Mouse (Mus musculus) liver, embryonic 12.5 days (tissue): ENCODE measurements at regions not wholly inside any gene's neighbourhood (a gene's known extent, or its start where the extent isn't known, plus 50 kb on each side); places are given as distances from the start of the nearest gene placed in this dataset.
"Not testable (repeated sequence)": the region's sequence is repeated elsewhere in the genome, so short reads cannot be mapped to it uniquely, and the experiment has no call there.

Experiments
- ATAC-seq: fragments of 200-750 bp; cut with Nextera tagmentation; 2 replicates; pipeline ENCODE4 v1.8.0; 2017; ENCODE audit warnings: moderate number of reproducible peaks, mild to moderate bottlenecking, moderate library complexity
- H3K27ac ChIP-seq: fragments of 300-500 bp; sonication (generic); 2 replicates; pipeline ENCODE4 v1.5.1; 2016; ENCODE audit warnings: mild to moderate bottlenecking
- H3K27me3 ChIP-seq: fragments of 300-500 bp; sonication (generic); replicated peaks from 2 replicates; pipeline ENCODE4 v1.6.1; 2016; ENCODE audit warnings: mild to moderate bottlenecking, moderate library complexity
- H3K36me3 ChIP-seq: fragments of 300-500 bp; sonication (generic); 2 replicates; pipeline ENCODE4 v1.6.1; 2016; ENCODE audit warnings: mild to moderate bottlenecking, moderate library complexity
- H3K4me1 ChIP-seq: fragments of 300-500 bp; sonication (generic); 2 replicates; pipeline ENCODE4 v1.6.1; 2016
- H3K4me2 ChIP-seq: fragments of 300-500 bp; sonication (generic); 2 replicates; pipeline ENCODE4 v1.6.1; 2016; ENCODE audit warnings: mild to moderate bottlenecking, moderate library complexity
- H3K4me3 ChIP-seq: fragments of 300-500 bp; sonication (generic); 2 replicates; pipeline ENCODE4 v1.5.1; 2016; ENCODE audit warnings: mild to moderate bottlenecking, moderate library complexity
- H3K9ac ChIP-seq: fragments of 300-500 bp; sonication (generic); 2 replicates; pipeline ENCODE4 v1.6.1; 2016; ENCODE audit warnings: mild to moderate bottlenecking, moderate library complexity
- H3K9me3 ChIP-seq: fragments of 300-500 bp; sonication (generic); replicated peaks from 2 replicates; pipeline ENCODE4 v1.6.1; 2016; ENCODE audit warnings: mild to moderate bottlenecking, moderate library complexity
- WGBS: fragments of 180-500 bp; shearing (Covaris S2); methylation state at CpG from one replicate; pipeline ENCODE4 v1.1.7; 2016; ENCODE audit not compliant: insufficient replicate concordance; 5-methylcytosine and 5-hydroxymethylcytosine counted together

DNA sequence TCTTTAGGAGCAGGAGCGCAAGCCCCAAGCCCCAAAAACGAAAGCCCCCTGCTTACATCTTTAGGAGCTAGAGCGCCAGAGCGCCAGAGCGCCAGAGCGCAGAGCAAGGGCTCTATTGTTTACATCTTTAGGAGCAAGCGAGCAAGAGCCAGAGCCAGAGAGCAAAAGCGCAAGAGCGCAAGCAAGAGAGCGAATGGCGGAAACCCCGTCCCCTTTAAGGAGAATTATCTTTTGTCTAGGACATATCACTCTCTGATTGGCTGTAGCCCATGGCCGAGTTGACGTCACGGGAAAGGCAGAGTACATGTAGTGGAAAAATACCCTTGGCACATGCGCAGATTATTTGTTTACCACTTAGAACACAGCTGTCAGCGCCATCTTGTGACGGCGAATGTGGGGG, 269.7 kb upstream of the Smim15 start:
- not testable (repeated sequence) for H3K4me2 ChIP-seq, H3K9me3 ChIP-seq, H3K4me1 ChIP-seq, H3K27me3 ChIP-seq, H3K4me3 ChIP-seq, ATAC-seq, H3K27ac ChIP-seq, H3K9ac ChIP-seq, H3K36me3 ChIP-seq
- 92% methylated on average over 19 of the region's 19 CpGs for WGBS

DNA sequence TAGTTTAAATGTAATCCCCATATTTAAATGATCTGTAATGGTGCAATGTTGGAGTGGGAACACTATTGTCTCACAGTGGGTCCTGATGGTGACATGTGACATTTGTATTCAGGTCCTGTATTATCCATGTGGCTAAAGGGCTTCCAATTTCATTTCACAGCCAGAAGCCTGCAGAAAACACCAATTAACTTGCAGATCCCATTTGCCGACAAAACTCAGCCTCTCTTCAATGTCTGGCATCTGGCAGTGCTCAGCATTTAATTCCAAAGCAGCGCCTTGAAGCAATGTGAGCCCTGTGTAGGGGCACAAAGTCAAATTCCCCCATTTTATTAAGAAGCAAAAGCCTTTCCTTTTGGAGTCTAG, 277.0 kb upstream of the Smim15 start:
- ATAC-seq: no peak
- Histone ChIP-seq H3K4me1 (no peaks in the 10 kb centered on the region), H3K9me3 (no peaks in the 10 kb centered on the region), H3K36me3 (no peaks in the 10 kb centered on the region), H3K9ac (no peak overlapping the region), H3K4me3 (no peak overlapping the region), H3K4me2 (no peak overlapping the region), H3K27me3 (no peaks in the 10 kb centered on the region), H3K27ac (no peak overlapping the region)
- WGBS: 66% methylated on average over 2 of the region's 2 CpGs

DNA sequence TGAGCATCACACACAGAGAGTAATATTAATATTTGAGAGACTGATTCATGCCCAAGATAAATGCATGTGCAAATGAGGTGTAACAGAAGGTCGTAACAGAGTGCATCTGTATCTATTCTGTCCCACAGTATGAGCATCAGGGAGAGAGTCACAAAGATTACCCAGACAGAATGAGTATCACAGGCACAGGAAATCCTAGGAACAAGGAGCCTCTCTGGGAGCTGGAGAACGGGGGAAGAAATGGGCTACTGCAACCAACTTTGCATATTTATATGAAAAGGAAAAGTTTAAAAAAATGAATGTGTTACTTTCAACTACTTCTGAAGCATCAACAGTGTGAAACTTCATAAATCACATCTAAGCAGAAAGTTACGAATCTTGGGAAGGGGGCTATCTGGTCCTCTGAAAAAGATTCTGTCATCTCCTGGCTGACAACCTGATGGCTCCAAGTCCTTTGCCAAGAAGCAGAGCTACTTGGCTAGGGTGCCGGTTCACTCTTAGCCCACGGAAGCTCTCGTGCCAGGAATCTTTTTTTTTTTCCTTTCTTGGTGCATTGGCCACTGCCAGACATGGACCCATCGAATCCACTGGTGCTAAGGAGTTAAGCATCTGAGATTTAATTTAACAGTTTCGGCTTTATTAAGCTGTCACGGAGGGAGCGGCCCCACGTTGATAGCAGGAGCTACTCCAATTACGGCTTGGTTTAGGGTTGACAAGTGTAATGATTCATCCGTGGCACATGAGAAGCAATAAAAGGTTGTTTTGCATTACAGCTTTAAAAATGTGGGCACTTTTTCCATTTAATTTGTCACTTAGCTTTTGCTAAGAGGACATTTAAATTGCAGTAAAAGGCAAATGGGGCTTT, 277.6 kb upstream of the Smim15 start:
- no peak overlapping the region for H3K4me3 ChIP-seq
- ATAC-seq: no peak
- no peak overlapping the region for H3K9ac ChIP-seq
- H3K9me3 ChIP-seq: no peaks in the 10 kb centered on the region
- H3K27me3 ChIP-seq: no peaks in the 10 kb centered on the region
- 78% methylated on average over 13 of the region's 13 CpGs for WGBS
- H3K36me3 ChIP-seq: no peaks in the 10 kb centered on the region
- H3K4me2 ChIP-seq: no peak overlapping the region
- H3K27ac ChIP-seq: no peak overlapping the region
- no peaks in the 10 kb centered on the region for H3K4me1 ChIP-seq

DNA sequence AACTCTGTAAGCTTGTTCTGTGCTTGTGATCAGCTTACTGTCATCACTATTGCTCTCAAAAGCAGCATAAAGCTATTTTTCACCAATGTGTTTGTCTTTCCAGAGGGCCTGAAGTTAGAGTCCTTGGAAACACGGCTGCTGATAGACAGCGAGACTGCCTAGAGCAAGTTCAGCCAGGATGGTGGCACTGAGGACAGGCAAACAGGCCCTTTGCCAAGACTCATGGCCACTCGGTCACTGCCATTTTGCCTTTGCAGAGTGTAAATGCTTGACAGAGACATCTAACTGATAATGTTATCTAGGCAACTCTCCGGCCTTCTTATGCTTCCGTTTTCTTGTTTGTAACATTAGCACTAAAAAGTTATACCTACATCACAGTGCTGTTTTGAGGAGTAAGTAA, 280.3 kb upstream of the Smim15 start:
- no peak for ATAC-seq
- Histone ChIP-seq H3K27ac (no peak overlapping the region), H3K4me1 (no peaks in the 10 kb centered on the region), H3K9me3 (no peaks in the 10 kb centered on the region), H3K9ac (no peak overlapping the region), H3K27me3 (no peaks in the 10 kb centered on the region), H3K4me2 (no peak overlapping the region), H3K36me3 (no peaks in the 10 kb centered on the region), H3K4me3 (no peak overlapping the region)
- WGBS: 69% methylated on average over 5 of the region's 5 CpGs

DNA sequence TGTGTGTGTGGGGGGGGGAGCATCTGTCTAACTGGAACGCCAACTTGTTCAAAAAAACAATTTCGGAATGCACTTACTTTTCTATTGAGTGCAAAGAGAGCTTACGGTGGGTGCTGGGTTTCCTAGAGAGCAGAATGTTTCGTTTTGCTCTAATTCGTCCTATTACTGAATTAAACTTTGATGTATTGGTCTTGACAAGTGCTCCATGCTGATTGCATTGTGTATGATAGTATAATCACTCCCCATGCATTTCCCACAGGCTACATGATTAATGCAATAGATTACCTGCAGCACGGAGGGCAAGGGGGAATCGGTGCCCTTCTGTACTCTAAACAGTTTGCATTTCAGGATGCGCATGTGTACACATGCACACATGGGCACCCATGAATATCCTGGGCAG, 283.7 kb upstream of the Smim15 start:
- Histone ChIP-seq H3K27me3 (no peaks in the 10 kb centered on the region), H3K9ac (no peak overlapping the region), H3K9me3 (no peaks in the 10 kb centered on the region), H3K4me3 (no peak overlapping the region), H3K36me3 (no peaks in the 10 kb centered on the region), H3K4me1 (no peaks in the 10 kb centered on the region), H3K4me2 (no peak overlapping the region), H3K27ac (no peak overlapping the region)
- ATAC-seq: no peak
- 80% methylated on average over 8 of the region's 8 CpGs for WGBS

DNA sequence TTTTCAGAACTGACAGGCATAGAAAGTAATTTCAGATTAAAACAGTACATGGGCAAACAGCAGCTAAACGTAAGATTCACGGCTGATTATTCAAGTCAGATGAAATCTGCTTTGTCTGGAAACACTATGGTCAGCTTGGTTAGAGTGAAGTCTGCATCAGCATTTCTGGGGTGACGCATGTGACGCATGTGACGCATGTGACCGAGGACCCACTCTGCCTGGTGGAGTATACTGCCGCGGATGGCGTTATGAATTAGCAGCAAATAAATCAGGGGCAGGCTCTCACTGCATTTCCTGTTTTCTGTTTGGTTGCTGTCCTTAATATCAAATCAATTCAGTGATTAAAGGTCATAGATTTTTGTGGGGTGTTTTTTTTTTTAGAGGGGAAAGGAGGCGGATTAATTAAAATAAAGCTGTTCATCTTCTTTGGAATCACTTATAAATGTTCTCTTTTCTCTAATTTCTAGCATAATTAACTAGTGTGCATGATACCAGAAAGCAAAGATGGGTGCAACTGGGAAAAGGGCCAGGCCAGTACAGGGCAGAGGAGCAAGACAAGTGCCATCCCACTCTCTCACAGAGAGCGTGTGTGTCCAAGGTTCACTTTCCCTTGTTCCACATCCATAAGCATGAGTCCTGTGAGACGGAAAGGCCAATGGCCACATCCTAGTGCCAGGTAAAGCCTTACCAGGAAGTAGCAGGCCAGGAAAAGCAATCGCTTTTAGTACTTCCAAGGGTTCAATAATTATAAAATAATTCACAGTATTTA, 285.7 kb upstream of the Smim15 start:
- Histone ChIP-seq H3K36me3 (no peaks in the 10 kb centered on the region), H3K9me3 (no peaks in the 10 kb centered on the region), H3K27ac (no peak overlapping the region), H3K9ac (no peak overlapping the region), H3K4me2 (no peak overlapping the region), H3K4me1 (no peaks in the 10 kb centered on the region), H3K27me3 (no peaks in the 10 kb centered on the region), H3K4me3 (no peak overlapping the region)
- 82% methylated on average over 13 of the region's 13 CpGs for WGBS
- no peak for ATAC-seq

DNA sequence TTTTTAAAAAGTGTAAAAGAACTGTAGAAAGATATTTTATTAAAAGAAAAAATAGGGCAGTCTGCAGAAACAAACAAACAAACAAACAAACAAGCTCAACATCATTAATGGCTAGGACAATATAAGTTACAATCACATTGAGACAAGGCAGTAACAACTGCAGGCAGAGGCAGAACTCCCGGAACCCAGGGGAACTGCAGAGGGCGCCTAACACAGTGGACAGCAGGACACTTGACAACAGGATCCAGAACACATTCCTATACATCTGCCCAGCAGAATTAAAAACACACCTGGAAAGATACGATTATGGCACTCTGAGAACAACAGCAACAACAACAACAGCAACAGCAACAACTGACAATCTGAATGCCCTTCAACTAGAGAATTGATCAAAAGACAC, 291.5 kb upstream of the Smim15 start:
- Histone ChIP-seq H3K4me2 (no peak overlapping the region), H3K9me3 (no peaks in the 10 kb centered on the region), H3K27ac (no peak overlapping the region), H3K4me1 (no peaks in the 10 kb centered on the region), H3K4me3 (no peak overlapping the region), H3K27me3 (no peaks in the 10 kb centered on the region), H3K36me3 (no peaks in the 10 kb centered on the region), H3K9ac (no peak overlapping the region)
- WGBS: 65% methylated on average over 3 of the region's 3 CpGs
- ATAC-seq: no peak

DNA sequence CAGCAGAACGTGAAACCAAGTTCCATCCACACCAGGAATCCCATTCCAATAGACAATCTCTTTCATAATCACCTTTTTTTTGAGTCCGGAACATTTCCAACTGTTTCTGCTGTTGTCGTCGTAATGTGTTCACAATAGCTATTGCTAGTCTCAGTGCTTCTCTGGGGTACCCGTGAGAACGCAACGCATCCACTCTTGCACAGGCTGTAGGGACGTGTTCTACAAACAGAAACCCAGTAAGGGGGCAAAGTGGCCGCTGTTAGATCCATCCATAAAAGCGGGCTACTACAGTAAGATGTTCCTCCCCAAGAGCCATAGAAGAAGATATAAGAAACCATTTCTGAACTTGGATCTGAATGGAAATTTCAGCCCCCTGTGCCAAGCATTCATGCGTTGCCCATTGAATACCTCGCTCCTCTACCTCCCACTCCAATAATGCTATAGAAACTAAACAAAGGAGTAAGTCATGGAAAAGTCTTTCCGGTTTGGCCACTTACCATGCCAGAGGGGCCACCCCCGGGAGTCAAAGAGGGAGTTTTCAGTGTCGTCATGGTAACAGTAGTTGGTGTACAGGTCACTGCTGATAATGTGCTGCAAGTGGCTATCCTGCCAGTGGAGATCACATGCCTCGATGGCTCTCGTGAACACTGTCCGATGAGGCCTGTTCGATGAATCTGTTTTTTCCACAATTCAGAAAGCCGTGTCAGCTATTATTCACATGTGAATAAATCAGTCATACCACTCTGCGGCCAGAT, 300.6 kb upstream of the Smim15 start:
- Histone ChIP-seq H3K36me3 (0 out of 2 replicates have a peak, but pooled peaks cover 3% of the 10 kb centered on the region), H3K27me3 (no peaks in the 10 kb centered on the region), H3K27ac (no peak overlapping the region), H3K4me3 (no peak overlapping the region), H3K9ac (no peak overlapping the region), H3K4me2 (no peak overlapping the region), H3K9me3 (no peaks in the 10 kb centered on the region), H3K4me1 (no peaks in the 10 kb centered on the region)
- WGBS: 86% methylated on average over 21 of the region's 21 CpGs
- no peak for ATAC-seq

DNA sequence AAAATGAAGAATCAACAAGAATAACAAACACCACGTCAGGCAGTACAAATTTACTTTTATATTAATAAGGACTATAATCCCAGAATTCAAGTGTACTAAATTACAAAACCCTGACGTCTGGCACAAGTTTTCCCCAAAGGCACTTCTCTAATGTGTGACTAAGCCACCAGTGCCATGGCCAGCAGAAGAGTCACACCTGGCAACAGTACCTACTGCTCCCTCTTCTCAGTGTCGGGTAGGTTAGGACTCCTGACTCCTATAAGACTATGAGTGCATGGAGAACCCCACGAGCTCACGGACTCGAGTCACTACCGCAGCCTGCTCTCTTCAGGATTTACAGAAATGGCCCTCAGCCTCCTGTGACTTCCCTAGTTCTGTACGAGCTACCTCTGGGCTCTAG, 307.7 kb upstream of the Smim15 start:
- H3K27me3 ChIP-seq: no peaks in the 10 kb centered on the region
- H3K27ac ChIP-seq: no peak overlapping the region
- no peaks in the 10 kb centered on the region for H3K9me3 ChIP-seq
- no peaks in the 10 kb centered on the region for H3K36me3 ChIP-seq
- no peak for ATAC-seq
- H3K4me1 ChIP-seq: no peaks in the 10 kb centered on the region
- no peak overlapping the region for H3K9ac ChIP-seq
- H3K4me2 ChIP-seq: no peak overlapping the region
- 74% methylated on average over 8 of the region's 8 CpGs for WGBS
- H3K4me3 ChIP-seq: no peak overlapping the region

DNA sequence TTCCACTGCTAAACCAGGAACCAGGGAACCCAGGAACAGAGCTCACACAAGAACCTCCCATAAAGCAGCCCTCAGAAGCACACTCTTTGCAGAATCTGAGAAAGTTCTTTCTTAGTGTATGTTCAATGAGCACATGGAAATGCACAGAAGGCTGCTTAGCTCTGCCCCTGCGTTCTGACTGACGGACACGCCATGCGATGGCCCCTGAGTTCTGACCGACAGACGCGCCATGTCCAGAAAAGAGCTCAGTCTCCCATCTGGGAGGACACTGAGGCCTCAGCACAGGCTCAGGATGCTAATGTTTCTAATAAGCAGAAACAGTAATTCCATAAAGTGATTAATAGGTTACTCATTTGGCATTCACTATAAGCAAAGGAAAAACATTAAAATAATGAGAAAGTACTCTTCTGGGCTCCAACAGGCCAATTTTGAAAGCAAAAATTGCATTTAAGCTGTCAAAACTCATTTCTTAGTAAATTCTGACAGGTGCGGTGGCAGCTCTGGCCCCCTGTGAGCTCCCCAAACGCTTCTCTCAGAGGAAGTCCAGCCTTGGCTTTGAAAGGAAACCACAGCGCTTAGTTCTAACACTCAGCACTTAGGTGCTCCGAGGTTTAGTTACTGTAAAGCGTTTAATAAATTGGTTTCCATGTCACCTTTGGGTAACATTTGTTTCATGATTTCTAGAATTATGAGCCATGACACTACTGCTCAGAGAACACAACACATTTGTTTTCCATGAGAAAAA, 309.9 kb upstream of the Smim15 start:
- H3K4me1 ChIP-seq: no peaks in the 10 kb centered on the region
- H3K9ac ChIP-seq: no peak overlapping the region
- H3K4me2 ChIP-seq: no peak overlapping the region
- no peak overlapping the region for H3K4me3 ChIP-seq
- H3K27ac ChIP-seq: no peak overlapping the region
- H3K36me3 ChIP-seq: 0 out of 2 replicates have a peak, but pooled peaks cover 11% of the 10 kb centered on the region
- 69% methylated on average over 12 of the region's 12 CpGs for WGBS
- ATAC-seq: no peak
- no peaks in the 10 kb centered on the region for H3K9me3 ChIP-seq
- no peaks in the 10 kb centered on the region for H3K27me3 ChIP-seq

DNA sequence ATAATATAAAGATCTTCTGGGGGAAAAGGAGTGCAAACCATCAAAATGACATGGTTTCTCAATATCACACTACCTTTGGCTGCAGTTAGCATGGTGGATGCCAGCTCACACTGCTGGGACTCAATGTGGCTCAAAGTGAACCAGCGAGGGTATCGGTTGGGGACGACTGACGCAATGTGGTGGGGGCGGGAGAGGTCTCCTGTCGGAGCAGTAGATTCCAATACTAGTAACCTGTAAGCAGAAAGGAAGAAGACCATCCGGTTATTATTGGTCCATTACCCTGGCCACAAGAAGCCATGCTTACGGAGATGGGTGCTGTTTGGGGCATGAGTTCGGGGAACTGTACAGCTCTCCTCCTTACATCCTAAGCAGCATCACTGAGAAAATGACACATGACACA, 313.3 kb upstream of the Smim15 start:
- Histone ChIP-seq H3K9ac (no peak overlapping the region), H3K27me3 (no peaks in the 10 kb centered on the region), H3K9me3 (no peaks in the 10 kb centered on the region), H3K4me3 (no peak overlapping the region), H3K4me1 (no peaks in the 10 kb centered on the region), H3K27ac (no peak overlapping the region), H3K36me3 (peaks cover 28% of the 10 kb centered on the region), H3K4me2 (no peak overlapping the region)
- WGBS: 81% methylated on average over 9 of the region's 9 CpGs
- ATAC-seq: no peak
